Mouse (Mus musculus): ENCODE results near the gene Pheta1. TPM values are rescaled to one million over a fixed set of nuclear protein-coding genes. Genes with fewer than 3 reads are reported as not detected.
A peak's percentile ranks its signal among the peaks of the same experiment; 100 is the strongest.

Gene Pheta1
- polyA plus RNA-seq, 1 experiment from 2014 or later, result 24.4 TPM

DNA sequence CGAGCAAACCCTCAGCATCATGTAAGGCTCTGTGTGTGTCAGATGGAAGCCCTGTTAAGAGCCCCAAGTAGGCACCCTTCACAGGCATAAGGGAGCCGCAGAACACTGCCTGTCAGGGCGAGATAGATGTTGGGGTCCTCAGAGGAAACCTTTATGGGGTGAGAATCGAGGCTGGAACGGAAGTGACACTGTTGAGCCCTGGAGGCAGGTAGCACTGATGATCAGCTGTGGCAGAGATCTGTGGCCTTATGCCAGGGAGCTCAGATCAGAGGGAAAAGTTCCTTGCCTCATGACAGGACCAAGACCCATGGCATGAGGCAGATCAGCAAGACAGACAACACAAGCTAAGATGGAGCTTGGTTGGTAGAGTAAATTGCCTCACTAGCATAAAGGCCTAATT is 27.7 kb upstream of the Pheta1 start:
- no peak for ATAC-seq (replicated peaks; ENCODE audit: low FRiP score, low TSS enrichment, low read depth)
- Histone ChIP-seq H3K27ac (ENCODE audit: low read depth) (no peak overlapping the region), H3K4me2 (ENCODE audit: low read length) (no peak overlapping the region), H3K36me3 (ENCODE audit: control insufficient read depth, insufficient read depth, low read length) (peaks cover 62% of the 10 kb centered on the region), H3K9ac (ENCODE audit: low read length) (no peak overlapping the region), H3K9me3 (ENCODE audit: control insufficient read depth, low read length) (no peaks in the 10 kb centered on the region), H3K4me1 (replicated peaks; ENCODE audit: control insufficient read depth, insufficient read depth, low read length) (no peaks in the 10 kb centered on the region), H3K4me3 (ENCODE audit: low read depth, low read length) (no peak overlapping the region), H3K27me3 (replicated peaks; ENCODE audit: control insufficient read depth, insufficient read depth, low read length) (no peaks in the 10 kb centered on the region)
- WGBS, result 84% methylated on average over 5 of the region's 5 CpGs
- DNase-seq (ENCODE audit: low spot score), result no peak

DNA sequence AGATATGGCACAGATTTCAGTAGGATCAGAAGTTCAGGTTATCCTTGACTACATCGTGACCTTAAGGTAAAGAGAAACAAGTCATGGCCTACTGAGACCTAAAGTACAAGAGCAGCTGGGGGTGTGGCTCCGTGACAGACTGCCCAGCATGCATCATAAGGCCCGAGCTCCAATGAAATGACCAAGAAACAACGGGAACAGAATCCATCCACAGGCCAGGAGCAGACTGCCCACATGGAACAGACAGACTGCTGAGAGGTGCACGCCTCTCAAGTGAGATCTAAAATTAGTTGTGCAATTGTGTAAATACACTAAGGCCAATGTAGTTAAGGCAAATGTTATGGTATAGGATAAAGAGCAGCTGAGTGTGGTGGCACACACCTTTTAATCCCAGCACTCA is 27.2 kb upstream of the Pheta1 start:
- no peaks in the 10 kb centered on the region for H3K27me3 ChIP-seq (replicated peaks; ENCODE audit: control insufficient read depth, insufficient read depth, low read length)
- 75% methylated on average over 5 of the region's 5 CpGs for WGBS
- peaks cover 61% of the 10 kb centered on the region for H3K36me3 ChIP-seq (ENCODE audit: control insufficient read depth, insufficient read depth, low read length)
- no peak overlapping the region for H3K4me2 ChIP-seq (ENCODE audit: low read length)
- DNase-seq (ENCODE audit: low spot score), result no peak
- no peaks in the 10 kb centered on the region for H3K4me1 ChIP-seq (replicated peaks; ENCODE audit: control insufficient read depth, insufficient read depth, low read length)
- H3K4me3 ChIP-seq (ENCODE audit: low read depth, low read length), result no peak overlapping the region
- H3K9me3 ChIP-seq (ENCODE audit: control insufficient read depth, low read length), result no peaks in the 10 kb centered on the region
- H3K9ac ChIP-seq (ENCODE audit: low read length), result no peak overlapping the region
- no peak overlapping the region for H3K27ac ChIP-seq (ENCODE audit: low read depth)
- no peak for ATAC-seq (replicated peaks; ENCODE audit: low FRiP score, low TSS enrichment, low read depth)

DNA sequence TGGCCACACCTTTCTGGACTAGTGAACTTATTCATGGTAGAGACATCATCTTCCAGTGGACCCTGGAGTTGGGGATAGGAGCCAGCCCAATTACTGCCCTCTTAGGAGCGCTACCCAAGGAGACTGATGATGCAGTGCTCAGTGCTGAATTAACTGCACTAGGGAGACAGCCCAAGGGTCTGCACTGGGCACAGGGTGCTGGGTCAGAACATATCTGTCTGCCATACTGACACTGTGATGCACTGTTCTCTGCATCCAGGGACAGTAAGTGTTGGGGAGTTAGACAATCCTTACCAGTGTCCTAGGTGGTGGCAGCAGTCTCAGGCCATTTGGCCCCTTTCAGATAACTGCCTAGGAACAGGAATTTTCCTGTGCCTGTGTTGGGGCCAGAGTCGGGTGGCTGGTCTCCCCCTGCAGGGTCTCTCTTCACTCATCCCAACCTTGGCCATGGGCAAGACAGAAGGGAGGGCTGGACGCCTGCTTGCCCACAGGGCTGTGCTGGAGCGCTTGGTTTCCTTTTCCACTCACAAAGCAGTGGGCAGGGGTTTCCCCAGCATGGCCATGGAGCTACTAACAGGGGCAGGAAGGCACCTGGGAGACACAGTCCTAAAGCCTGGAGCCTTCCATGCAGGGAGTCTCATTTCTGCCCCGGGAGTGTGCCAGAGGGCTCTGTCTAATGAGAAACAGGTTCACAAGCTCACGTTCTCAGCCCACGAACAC is 25.8 kb upstream of the Pheta1 start:
- Histone ChIP-seq H3K4me1 (replicated peaks; ENCODE audit: control insufficient read depth, insufficient read depth, low read length) (no peaks in the 10 kb centered on the region), H3K9me3 (ENCODE audit: control insufficient read depth, low read length) (no peaks in the 10 kb centered on the region), H3K36me3 (ENCODE audit: control insufficient read depth, insufficient read depth, low read length) (peaks cover 56% of the 10 kb centered on the region), H3K27me3 (replicated peaks; ENCODE audit: control insufficient read depth, insufficient read depth, low read length) (no peaks in the 10 kb centered on the region), H3K9ac (ENCODE audit: low read length) (no peak overlapping the region), H3K4me3 (ENCODE audit: low read depth, low read length) (no peak overlapping the region), H3K27ac (ENCODE audit: low read depth) (no peak overlapping the region), H3K4me2 (ENCODE audit: low read length) (no peak overlapping the region)
- ATAC-seq (replicated peaks; ENCODE audit: low FRiP score, low TSS enrichment, low read depth) (no peak), DNase-seq (ENCODE audit: low spot score) (no peak)
- 79% methylated on average over 7 of the region's 7 CpGs for WGBS

DNA sequence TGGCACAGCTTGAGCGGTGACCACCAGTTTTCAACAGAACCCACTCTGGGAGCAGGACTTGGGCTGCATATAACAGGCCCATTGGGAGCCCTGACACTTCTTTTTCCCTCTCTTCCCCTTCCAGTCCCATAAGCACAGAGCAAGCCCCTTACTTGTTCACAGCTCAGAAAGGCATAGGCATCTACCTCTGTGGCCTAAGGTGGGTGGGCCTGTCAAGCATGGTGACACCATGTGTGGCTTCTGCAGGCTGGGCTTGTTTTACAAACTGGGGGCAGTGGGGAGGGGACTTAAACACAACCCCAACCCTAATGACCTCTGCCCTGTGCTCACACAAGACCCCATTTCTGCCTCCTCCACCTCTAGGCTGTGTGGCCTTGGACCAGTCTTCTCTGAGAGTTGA is 25.1 kb upstream of the Pheta1 start:
- DNase-seq (ENCODE audit: low spot score) (no peak), ATAC-seq (replicated peaks; ENCODE audit: low FRiP score, low TSS enrichment, low read depth) (no peak)
- Histone ChIP-seq H3K4me3 (ENCODE audit: low read depth, low read length) (no peak overlapping the region), H3K27me3 (replicated peaks; ENCODE audit: control insufficient read depth, insufficient read depth, low read length) (no peaks in the 10 kb centered on the region; the same call in 1 of the 2 replicates), H3K9me3 (ENCODE audit: control insufficient read depth, low read length) (no peaks in the 10 kb centered on the region), H3K27ac (ENCODE audit: low read depth) (no peak overlapping the region), H3K4me1 (replicated peaks; ENCODE audit: control insufficient read depth, insufficient read depth, low read length) (no peaks in the 10 kb centered on the region), H3K9ac (ENCODE audit: low read length) (no peak overlapping the region), H3K4me2 (ENCODE audit: low read length) (no peak overlapping the region), H3K36me3 (ENCODE audit: control insufficient read depth, insufficient read depth, low read length) (peaks cover 54% of the 10 kb centered on the region)
- 95% methylated on average over 1 of the region's 1 CpGs for WGBS

DNA sequence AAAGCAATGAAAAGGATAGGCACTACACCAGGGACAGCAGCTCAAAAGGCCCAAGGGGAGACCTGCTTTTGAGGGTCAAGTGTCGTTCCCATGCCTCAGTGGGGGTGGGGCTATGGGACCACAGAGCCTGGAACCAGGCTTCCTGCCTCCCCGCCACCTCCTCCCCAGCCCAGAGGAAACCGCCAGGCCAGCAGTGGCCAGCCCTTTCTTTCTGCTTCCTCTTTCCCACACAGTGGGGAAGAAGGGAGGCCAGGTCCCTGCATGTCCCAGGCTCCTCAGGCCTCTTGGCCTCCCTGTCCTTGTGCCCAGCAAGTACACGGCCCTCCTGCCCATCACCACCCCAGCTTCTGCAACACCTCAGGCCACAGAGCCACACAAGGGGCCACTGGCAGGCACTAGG is 24.7 kb upstream of the Pheta1 start:
- DNase-seq (ENCODE audit: low spot score) (no peak), ATAC-seq (replicated peaks; ENCODE audit: low FRiP score, low TSS enrichment, low read depth) (no peak; the same call in 1 of the 2 replicates)
- H3K4me3 ChIP-seq (ENCODE audit: low read depth, low read length), result no peak overlapping the region
- H3K9ac ChIP-seq (ENCODE audit: low read length), result no peak overlapping the region
- H3K27me3 ChIP-seq (replicated peaks; ENCODE audit: control insufficient read depth, insufficient read depth, low read length), result no peaks in the 10 kb centered on the region; the same call in 1 of the 2 replicates
- 60% methylated on average over 4 of the region's 4 CpGs for WGBS
- no peaks in the 10 kb centered on the region; the same call in 1 of the 2 replicates for H3K4me1 ChIP-seq (replicated peaks; ENCODE audit: control insufficient read depth, insufficient read depth, low read length)
- H3K4me2 ChIP-seq (ENCODE audit: low read length), result no peak overlapping the region
- no peaks in the 10 kb centered on the region for H3K9me3 ChIP-seq (ENCODE audit: control insufficient read depth, low read length)
- no peak overlapping the region; the same call in 1 of the 2 replicates for H3K27ac ChIP-seq (ENCODE audit: low read depth)
- H3K36me3 ChIP-seq (ENCODE audit: control insufficient read depth, insufficient read depth, low read length), result peaks cover 49% of the 10 kb centered on the region

DNA sequence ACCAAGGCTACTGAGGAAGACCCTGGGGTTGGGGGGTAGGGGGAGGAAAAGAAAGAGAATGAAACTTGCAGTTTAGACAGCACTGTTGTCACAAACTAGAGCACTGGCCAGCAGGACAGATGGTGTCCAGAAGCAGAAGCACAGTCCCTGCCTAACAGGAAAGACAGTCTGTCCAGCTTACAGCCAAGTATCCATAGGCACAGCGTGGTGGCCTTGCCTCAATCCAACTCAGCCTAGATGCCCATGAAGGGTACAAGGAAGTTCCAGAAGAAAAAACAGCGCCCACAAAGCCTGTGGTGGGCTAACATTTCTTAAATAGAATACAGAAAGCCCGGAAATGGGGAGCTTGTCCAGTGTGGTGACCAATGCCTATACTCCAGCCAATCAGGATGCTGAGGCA is 23.2 kb upstream of the Pheta1 start:
- DNase-seq (ENCODE audit: low spot score) (no peak), ATAC-seq (replicated peaks; ENCODE audit: low FRiP score, low TSS enrichment, low read depth) (no peak)
- H3K9ac ChIP-seq (ENCODE audit: low read length), result no peak overlapping the region
- no peaks in the 10 kb centered on the region; the same call in 1 of the 2 replicates for H3K4me1 ChIP-seq (replicated peaks; ENCODE audit: control insufficient read depth, insufficient read depth, low read length)
- H3K36me3 ChIP-seq (ENCODE audit: control insufficient read depth, insufficient read depth, low read length), result peaks cover 38% of the 10 kb centered on the region
- H3K27me3 ChIP-seq (replicated peaks; ENCODE audit: control insufficient read depth, insufficient read depth, low read length), result peaks cover 3% of the 10 kb centered on the region; the same call in 1 of the 2 replicates
- no peak overlapping the region for H3K4me2 ChIP-seq (ENCODE audit: low read length)
- no peaks in the 10 kb centered on the region for H3K9me3 ChIP-seq (ENCODE audit: control insufficient read depth, low read length)
- H3K27ac ChIP-seq (ENCODE audit: low read depth), result no peak overlapping the region
- H3K4me3 ChIP-seq (ENCODE audit: low read depth, low read length), result no peak overlapping the region
- WGBS, result 90% methylated on average over 3 of the region's 3 CpGs

DNA sequence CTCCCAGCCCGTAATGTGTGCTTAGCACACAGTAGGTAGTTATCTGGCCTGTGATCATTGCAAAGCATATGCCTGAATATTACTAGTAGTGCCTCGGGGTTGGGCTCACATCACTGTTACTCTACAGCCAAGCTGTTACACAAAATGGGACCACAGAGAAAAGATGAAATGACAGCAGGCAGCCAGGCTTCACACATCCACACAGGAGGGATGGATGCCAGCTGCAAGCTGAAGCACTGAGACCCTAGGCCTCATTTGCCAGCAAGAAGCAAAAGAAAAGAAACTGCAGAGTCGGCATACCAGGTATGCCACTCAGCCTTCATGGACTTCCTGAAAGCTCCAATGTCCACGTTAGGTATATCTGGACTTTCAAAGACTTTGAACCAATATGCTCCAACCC is 20.9 kb upstream of the Pheta1 start:
- no peak for ATAC-seq (replicated peaks; ENCODE audit: low FRiP score, low TSS enrichment, low read depth)
- Histone ChIP-seq H3K36me3 (ENCODE audit: control insufficient read depth, insufficient read depth, low read length) (peaks cover 26% of the 10 kb centered on the region), H3K4me3 (ENCODE audit: low read depth, low read length) (no peak overlapping the region), H3K27ac (ENCODE audit: low read depth) (no peak overlapping the region), H3K4me1 (replicated peaks; ENCODE audit: control insufficient read depth, insufficient read depth, low read length) (peaks cover 9% of the 10 kb centered on the region), H3K9ac (ENCODE audit: low read length) (no peak overlapping the region), H3K4me2 (ENCODE audit: low read length) (no peak overlapping the region), H3K27me3 (replicated peaks; ENCODE audit: control insufficient read depth, insufficient read depth, low read length) (peaks cover 3% of the 10 kb centered on the region; the same call in 1 of the 2 replicates), H3K9me3 (ENCODE audit: control insufficient read depth, low read length) (no peaks in the 10 kb centered on the region)
- no peak for DNase-seq (ENCODE audit: low spot score)
- 86% methylated on average over 4 of the region's 4 CpGs for whole genome bisulfite sequencing

DNA sequence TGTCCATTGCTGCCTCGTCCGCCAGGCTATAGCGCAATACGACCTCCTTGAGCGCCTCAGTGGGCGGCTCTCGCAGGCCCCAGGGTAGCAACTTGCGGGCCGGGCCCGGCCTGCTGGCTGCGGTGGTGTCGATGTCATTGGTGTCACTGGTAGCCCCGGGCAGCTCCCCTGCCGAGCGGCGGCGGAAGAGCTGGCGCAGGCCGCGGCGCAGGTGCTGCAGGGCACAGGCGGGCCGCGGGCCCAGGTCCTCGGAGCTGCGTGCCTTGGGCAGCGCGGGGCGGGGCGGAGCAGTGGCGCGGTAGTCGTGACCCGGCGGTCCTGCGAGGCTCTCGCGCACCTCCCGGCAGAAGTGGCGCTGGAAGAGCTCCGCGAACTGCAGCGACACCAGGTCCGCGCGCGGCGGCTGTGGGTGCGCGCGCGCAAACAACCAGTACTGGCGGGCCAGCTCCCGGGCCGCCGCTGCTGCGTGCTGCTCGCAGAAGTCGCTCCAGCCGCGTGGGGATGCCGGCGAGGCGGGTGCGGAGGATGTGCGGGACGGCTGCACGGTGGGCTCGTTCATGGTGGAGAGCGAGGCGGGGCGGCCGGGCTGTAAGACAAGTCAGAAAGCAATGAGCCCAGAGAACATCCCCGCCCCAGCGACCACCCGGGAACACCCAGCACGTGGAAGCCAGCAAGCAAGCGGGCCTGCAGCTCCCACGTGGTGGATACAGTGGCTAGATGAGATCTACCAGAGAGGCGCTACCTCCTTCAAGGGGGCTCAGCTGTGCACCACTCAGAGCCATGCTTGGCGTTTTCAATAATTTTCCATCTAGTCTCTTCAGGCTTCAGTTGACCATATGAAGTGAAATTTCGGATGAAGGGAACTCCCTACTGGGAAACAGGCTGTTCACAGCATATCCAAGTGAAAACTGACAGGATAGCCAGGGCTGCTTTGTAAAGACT is 20.0 kb upstream of the Pheta1 start:
- H3K36me3 ChIP-seq (ENCODE audit: control insufficient read depth, insufficient read depth, low read length), result peaks cover 24% of the 10 kb centered on the region
- peak overlapping the region; percentile 25 for H3K4me3 ChIP-seq (ENCODE audit: low read depth, low read length)
- H3K9ac ChIP-seq (ENCODE audit: low read length), result peak overlapping the region; percentile 22; the same call in 1 of the 2 replicates
- H3K27me3 ChIP-seq (replicated peaks; ENCODE audit: control insufficient read depth, insufficient read depth, low read length), result peaks cover 3% of the 10 kb centered on the region; the same call in 1 of the 2 replicates
- WGBS, result 12% methylated on average over 82 of the region's 82 CpGs
- peak; percentile 70 for DNase-seq (ENCODE audit: low spot score)
- no peak overlapping the region for H3K27ac ChIP-seq (ENCODE audit: low read depth)
- H3K9me3 ChIP-seq (ENCODE audit: control insufficient read depth, low read length), result no peaks in the 10 kb centered on the region
- ATAC-seq (replicated peaks; ENCODE audit: low FRiP score, low TSS enrichment, low read depth), result no peak
- H3K4me1 ChIP-seq (replicated peaks; ENCODE audit: control insufficient read depth, insufficient read depth, low read length), result peaks cover 17% of the 10 kb centered on the region
- H3K4me2 ChIP-seq (ENCODE audit: low read length), result peak overlapping the region; percentile 69

Measured in intestine, embryonic 14.5 days (tissue).